Mouse (Mus musculus) heart, adult 2 months (tissue): Measurements from ENCODE around the gene Tpd52l1.

ENCODE experiments used
- CTCF ChIP-seq: fragments of 200-600 bp; IDR thresholded peaks from 2 replicates; pipeline ENCODE4 v1.8.1; 2022; ENCODE audit warnings: antibody characterized with exemption, mild to moderate bottlenecking, moderate library complexity
- EP300 ChIP-seq: fragments of 200-500 bp; IDR thresholded peaks from 2 replicates; pipeline ENCODE4 v1.6.1; 2011; ENCODE audit warnings: low read depth, low read length, control low read depth; ENCODE audit not compliant: insufficient read depth
- POLR2A ChIP-seq: fragments of 200-500 bp; IDR thresholded peaks from 2 replicates; pipeline ENCODE4 v1.6.1; 2011; ENCODE audit warnings: mild to moderate bottlenecking, low read depth, low read length, control low read depth; ENCODE audit not compliant: insufficient read depth

GRCm38 (mm10) chr10:31318491-31318890 is 127.3 kb downstream of the Tpd52l1 start:
- TF ChIP-seq POLR2A (no peak), CTCF (no peak), EP300 (no peak)
